Mouse (Mus musculus): Measurements from ENCODE around the gene Cdkl2. TPM values are rescaled to one million over a fixed set of nuclear protein-coding genes. Genes with fewer than 3 reads are reported as not detected.

Gene Cdkl2
- 10 to 100 TPM; 34.9 to 37.8 TPM for total RNA-seq (2021)
- long read RNA-seq, full-length matches to known transcripts = 21 of 29 reads
- long read RNA-seq, partial matches to known transcripts = 4 of 29 reads
- long read RNA-seq, other reads (novel, unspliced or antisense) = 4 of 29 reads

- DNase-seq (ENCODE audit: low spot score in 2 of 2) = no peak
These were observed at the start of gene Cdkl2 for GRCm38 (mm10) chr5:92043783-92044182. TSS of gene Cdkl2 (minus strand) at chr5:92043883.

DNA sequence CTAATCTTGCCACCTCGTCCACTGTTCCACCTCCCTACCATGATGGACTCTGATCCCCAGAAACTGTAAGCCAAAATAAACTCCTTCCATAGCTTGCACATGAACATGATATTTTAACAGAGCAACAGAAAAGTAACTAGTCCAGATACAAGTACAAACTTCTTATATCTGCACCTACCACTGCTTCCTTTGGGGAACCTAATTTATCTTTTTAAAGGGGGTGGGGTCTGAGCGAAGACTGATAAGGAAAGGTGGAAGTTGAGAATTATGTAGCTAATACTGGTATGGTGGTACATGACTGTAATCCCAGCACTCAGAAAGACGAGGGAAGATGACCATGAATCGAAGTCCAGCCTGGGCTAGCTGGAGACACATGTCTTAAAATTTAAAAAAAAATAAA lies 43.8 kb upstream of the Cdkl2 start:
- no peak for DNase-seq (ENCODE audit: low spot score in 2 of 2)

GRCm38 (mm10) chr5:92085821-92086550 lies 42.3 kb upstream of the Cdkl2 start:
- DNase-seq (ENCODE audit: low spot score in 2 of 2) = no peak

DNA sequence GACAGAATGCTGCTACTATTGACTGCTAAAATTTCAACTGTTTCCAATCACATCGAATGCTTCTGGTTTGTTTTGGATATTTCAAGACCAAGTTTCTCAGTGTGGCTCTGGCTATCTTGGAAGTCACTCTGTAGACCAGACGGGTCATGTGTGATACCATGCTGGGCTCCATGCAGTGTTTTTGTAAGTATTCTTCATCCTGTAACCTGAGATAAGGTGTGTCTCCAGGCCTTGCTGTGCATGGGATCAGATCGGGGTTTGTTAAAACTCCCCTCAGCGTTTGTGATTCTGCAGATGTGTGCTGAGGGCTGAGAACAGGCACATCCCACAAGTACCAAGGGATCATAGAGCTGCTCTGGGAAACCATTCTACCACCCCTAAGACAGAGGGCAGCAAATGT lies 41.6 kb upstream of the Cdkl2 start:
- no peak for DNase-seq (ENCODE audit: low spot score in 2 of 2)

DNA sequence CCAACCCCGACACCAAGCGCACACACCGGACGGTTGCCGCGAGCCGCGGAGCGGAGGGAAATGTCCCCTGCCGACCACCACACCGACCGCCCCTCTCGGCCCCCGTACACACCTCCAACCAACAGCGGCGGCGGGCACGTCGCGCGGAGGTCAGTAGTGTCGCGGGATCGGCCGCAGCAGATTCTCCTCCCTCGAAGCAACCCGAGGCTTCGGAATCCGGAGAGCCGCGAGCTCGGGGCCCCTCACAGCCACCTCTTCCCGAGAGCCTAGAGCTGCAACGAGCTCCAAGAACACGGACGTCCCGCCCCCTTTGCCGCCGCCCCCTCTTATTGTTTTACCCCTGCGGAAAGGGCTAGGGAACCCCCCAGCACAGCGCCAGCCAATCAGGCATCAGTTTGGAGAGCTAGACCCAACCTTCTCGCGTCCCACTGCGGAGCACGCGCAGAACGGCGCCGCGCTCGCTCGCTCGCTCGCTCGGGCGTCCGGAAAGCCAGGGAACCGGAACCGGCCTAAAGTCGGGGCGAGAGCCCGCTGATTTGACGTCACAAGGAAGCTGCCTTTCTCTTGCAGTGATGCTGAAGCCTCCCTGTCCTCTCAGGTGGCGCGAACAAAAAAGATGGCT lies 39.8 kb upstream of the Cdkl2 start, which contains the start of gene G3bp2:
Gene G3bp2 (minus strand): TSS at position 303 of the 622 bp plus-strand sequence.
- DNase-seq (ENCODE audit: low spot score in 2 of 2) = peak; percentile 94 to 98

- peak in 1 of 2 experiments; percentile 71 for DNase-seq (ENCODE audit: low spot score in 2 of 2)
These were observed 39.2 kb upstream of the Cdkl2 start for GRCm38 (mm10) chr5:92082821-92083401.

GRCm38 (mm10) chr5:92081326-92081725 lies 37.6 kb upstream of the Cdkl2 start:
- DNase-seq (ENCODE audit: low spot score in 2 of 2) = no peak

DNA sequence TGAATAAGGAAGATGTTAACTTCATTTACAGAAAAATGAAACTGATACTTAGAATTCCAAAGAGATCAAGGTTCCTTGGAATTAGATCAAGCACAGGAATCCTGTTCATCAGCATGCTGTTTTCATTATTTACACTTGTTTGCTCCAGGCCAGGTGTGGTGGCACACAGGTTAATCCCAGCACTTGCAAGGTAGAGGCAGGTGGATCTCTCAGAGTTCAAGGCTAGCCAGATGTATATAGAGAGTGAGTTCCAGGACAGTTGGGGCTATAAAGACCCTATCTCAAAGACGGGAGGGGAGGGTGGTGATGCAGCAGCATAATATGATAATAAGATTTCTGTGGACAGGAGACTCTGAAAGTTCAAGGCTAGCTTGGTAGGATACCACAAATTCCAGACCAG lies 36.7 kb upstream of the Cdkl2 start:
- DNase-seq (ENCODE audit: low spot score in 2 of 2) = no peak

DNA sequence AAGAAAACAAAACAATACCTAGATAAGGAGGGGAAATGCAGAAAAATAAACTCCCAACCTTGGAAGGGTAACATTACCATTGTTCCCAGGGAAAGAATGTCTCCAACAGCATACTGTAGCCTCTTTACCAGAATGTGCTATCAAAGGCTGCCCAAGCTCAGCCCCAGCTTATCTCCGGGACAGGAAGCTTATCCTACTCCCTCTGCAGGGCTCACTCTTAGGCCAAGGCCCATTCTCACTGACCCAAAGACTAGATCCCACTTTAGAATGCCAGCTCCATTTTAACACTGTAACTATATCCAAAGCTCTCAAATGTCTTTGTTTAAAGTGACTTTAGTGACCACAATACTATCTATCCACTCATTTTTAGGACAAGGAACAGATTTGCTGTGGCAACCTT lies 35.6 kb upstream of the Cdkl2 start:
- no peak for DNase-seq (ENCODE audit: low spot score in 2 of 2)

DNA sequence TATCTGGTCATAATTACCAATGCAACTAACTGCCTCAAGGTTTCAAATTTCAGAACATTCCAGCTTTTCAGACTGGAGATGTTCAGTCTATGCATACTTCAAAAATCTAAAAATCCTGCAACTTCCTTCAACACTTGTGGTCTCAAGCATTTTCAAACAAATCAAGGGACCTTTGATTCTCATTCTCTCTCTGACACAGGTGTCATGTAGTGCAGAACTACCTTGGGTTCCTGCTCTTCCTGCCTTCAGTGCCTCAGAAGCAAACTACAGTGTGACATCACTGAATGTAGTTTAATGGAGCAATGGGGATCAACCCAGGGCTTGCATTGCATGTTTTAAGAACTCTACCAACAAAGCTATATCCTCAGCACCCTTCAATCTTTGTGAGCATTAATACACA lies 35.1 kb upstream of the Cdkl2 start:
- DNase-seq (ENCODE audit: low spot score in 2 of 2) = no peak

DNA sequence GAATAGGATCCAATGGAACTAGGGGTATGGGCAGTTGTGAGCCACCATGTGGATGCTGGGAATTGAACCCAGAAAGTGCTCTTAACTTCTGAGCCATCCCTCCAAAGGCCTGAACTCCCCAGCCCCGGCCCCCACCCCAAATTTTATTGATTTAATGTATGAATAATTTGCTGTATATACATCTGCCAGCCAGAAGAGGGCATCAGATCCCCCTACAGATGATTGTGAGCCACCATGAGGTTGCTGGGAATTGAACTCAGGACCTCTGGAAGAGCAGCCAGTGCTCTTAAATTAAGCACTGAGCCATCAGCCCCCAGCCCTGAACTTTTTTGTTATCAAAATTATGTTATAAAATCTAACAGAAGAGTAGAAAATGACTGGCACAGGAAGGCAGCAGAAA lies 32.6 kb upstream of the Cdkl2 start:
- DNase-seq (ENCODE audit: low spot score in 2 of 2) = no peak

DNA sequence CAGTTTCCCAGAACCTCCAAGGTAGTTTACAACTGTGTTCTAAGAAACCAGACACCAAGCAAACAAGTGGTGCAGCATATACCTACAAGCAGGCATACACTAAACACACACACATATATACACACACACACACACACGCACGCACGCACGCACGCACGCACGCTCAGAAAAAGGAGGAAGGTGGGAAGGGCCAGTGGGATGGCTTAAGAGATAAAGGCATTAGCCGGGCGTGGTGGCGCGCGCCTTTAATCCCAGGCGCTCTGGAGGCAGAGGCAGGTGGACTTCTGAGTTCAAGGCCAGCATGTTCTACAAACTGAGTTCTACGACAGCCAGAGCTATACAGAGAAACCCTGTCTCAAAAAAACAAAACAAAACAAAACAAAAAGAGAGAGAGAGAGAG lies 30.4 kb upstream of the Cdkl2 start:
- no peak for DNase-seq (ENCODE audit: low spot score in 2 of 2)

- no peak for DNase-seq (ENCODE audit: low spot score in 2 of 2)
These were observed 19.5 kb upstream of the Cdkl2 start for GRCm38 (mm10) chr5:92063192-92063591.

DNA sequence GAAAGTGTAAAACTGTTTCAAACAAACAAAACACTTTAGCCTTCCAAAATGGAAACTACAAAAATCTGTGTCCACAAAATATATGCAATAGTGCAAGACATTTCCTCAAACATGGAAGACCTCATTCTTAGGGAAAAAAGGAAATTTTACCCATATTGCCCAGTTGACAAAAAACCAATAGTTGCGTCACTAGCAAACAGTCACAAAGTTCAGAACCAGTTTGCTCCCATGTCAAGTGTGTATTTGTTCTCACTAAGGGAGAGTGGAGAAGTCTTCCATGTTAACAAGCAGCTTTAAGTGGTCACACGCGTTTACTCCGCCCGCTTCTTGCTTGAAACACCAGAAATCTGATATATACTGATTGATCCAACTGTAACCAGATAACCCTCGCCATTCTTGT lies 9.2 kb upstream of the Cdkl2 start:
- DNase-seq (ENCODE audit: low spot score in 2 of 2) = no peak

GRCm38 (mm10) chr5:92050419-92050818 lies 6.7 kb upstream of the Cdkl2 start:
- no peak for DNase-seq (ENCODE audit: low spot score in 2 of 2)

GRCm38 (mm10) chr5:92042377-92043348 lies 1.0 kb downstream of the Cdkl2 start:
- peak; percentile 94 to 97 for DNase-seq (ENCODE audit: low spot score in 2 of 2)

GRCm38 (mm10) chr5:92019960-92020359 lies 23.7 kb downstream of the Cdkl2 start:
- DNase-seq (ENCODE audit: low spot score in 2 of 2) = no peak

GRCm38 (mm10) chr5:92011756-92012155 lies 31.9 kb downstream of the Cdkl2 start:
- no peak for DNase-seq (ENCODE audit: low spot score in 2 of 2)

- no peak for DNase-seq (ENCODE audit: low spot score in 2 of 2)
These were observed 33.9 kb downstream of the Cdkl2 start for GRCm38 (mm10) chr5:92009827-92010226.

GRCm38 (mm10) chr5:92003011-92003410 lies 40.7 kb downstream of the Cdkl2 start:
- peak in 1 of 2 experiments; percentile 12 for DNase-seq (ENCODE audit: low spot score in 2 of 2)

GRCm38 (mm10) chr5:92000770-92001169 lies 42.9 kb downstream of the Cdkl2 start:
- DNase-seq (ENCODE audit: low spot score in 2 of 2) = no peak
